Comparison of ENCODE assay signal across 8 mouse cellular contexts in genomic region chr7:110629892-110630666, GRCm38 (mm10). TPM values are rescaled to one million over a fixed set of nuclear protein-coding genes. Genes with fewer than 3 reads are reported as not detected.
DNase-seq lines count a peak whose midpoint lies in the region; ATAC-seq lines count a peak whose summit lies in the region.

No protein-coding gene starts in this region.

- peak overlapping the region; percentile 81 for H3K4me2 ChIP-seq in forebrain, embryonic 11.5 days (ENCODE audit: low read depth, low read length, severe bottlenecking)
- peak overlapping the region; percentile 97 for H3K4me2 ChIP-seq in heart, embryonic 16.5 days (ENCODE audit: low read depth, low read length)
- H3K4me2 ChIP-seq in liver, embryonic 16.5 days (ENCODE audit: low read depth, low read length) = peak overlapping the region; percentile 56
- peak overlapping the region; percentile 72 for H3K4me2 ChIP-seq in neural tube, embryonic 13.5 days

- peak; percentile 78 for ATAC-seq in CD4-positive, CD25-positive, alpha-beta regulatory T cell, adult 4 months
- ATAC-seq in forebrain, embryonic 11.5 days (replicated peaks; ENCODE audit: low FRiP score) = peak; percentile 89
- ATAC-seq in heart, embryonic 16.5 days (replicated peaks; ENCODE audit: extremely low read depth, insufficient read depth, low FRiP score) = peak; percentile 80
- ATAC-seq in liver, embryonic 16.5 days (ENCODE audit: low read depth) = peak; percentile 70
- peak; percentile 90 for ATAC-seq in neural tube, embryonic 13.5 days (ENCODE audit: low read depth)

- H3K9ac ChIP-seq in forebrain, embryonic 11.5 days (ENCODE audit: low read length) = peak overlapping the region; percentile 63
- peak overlapping the region; percentile 69 for H3K9ac ChIP-seq in heart, embryonic 16.5 days (ENCODE audit: low read length)
- peak overlapping the region; percentile 4; the same call in 1 of the 2 replicates for H3K9ac ChIP-seq in liver, embryonic 16.5 days (ENCODE audit: low read depth, low read length)
- H3K9ac ChIP-seq in neural tube, embryonic 13.5 days = peak overlapping the region; percentile 57

- 2% methylated on average over 36 of the region's 36 CpGs for WGBS in forebrain, embryonic 11.5 days
- WGBS in heart, embryonic 16.5 days = 2% methylated on average over 36 of the region's 36 CpGs
- 2% methylated on average over 36 of the region's 36 CpGs for WGBS in liver, embryonic 16.5 days (ENCODE audit: insufficient replicate concordance)
- WGBS in neural tube, embryonic 13.5 days = 1% methylated on average over 36 of the region's 36 CpGs

- H3K27me3 ChIP-seq in forebrain, embryonic 11.5 days (ENCODE audit: control insufficient read depth, insufficient read depth, low read length) = peaks cover 49% of the 10 kb centered on the region
- no peaks in the 10 kb centered on the region; the same call in none of the 2 replicates for H3K27me3 ChIP-seq in heart, embryonic 16.5 days (ENCODE audit: control insufficient read depth, insufficient read depth, low read length)
- H3K27me3 ChIP-seq in liver, embryonic 16.5 days (ENCODE audit: control insufficient read depth, insufficient read depth, low read depth, low read length) = peaks cover 63% of the 10 kb centered on the region
- peaks cover 68% of the 10 kb centered on the region for H3K27me3 ChIP-seq in neural tube, embryonic 13.5 days

- peak; percentile 94 for DNase-seq in forebrain, embryonic 11.5 days (ENCODE audit: low spot score)
- peak; percentile 89 to 92 for DNase-seq in kidney, postnatal 36 days
- DNase-seq in telencephalon, adult 2 months (ENCODE audit: low read depth, low spot score) = peak; percentile 60

- peak overlapping the region; percentile 32 for H3K27ac ChIP-seq in brown adipose tissue, adult 24 weeks (replicated peaks; ENCODE audit: low read depth, low read length)
- H3K27ac ChIP-seq in forebrain, embryonic 11.5 days (ENCODE audit: low read depth, low read length) = no peak overlapping the region
- peak overlapping the region; percentile 30; the same call in 1 of the 2 replicates for H3K27ac ChIP-seq in heart, embryonic 16.5 days (ENCODE audit: low read length)
- no peak overlapping the region for H3K27ac ChIP-seq in liver, embryonic 16.5 days (ENCODE audit: low read length)
- H3K27ac ChIP-seq in neural tube, embryonic 13.5 days (replicated peaks) = no peak overlapping the region

- H3K4me1 ChIP-seq in brown adipose tissue, adult 24 weeks (ENCODE audit: control insufficient read depth, insufficient read depth, insufficient read length, low read length) = peaks cover under 1% of the 10 kb centered on the region; the same call in 1 of the 2 replicates
- H3K4me1 ChIP-seq in forebrain, embryonic 11.5 days (replicated peaks; ENCODE audit: control insufficient read depth, insufficient read depth, low read length) = peaks cover 19% of the 10 kb centered on the region
- peaks cover 42% of the 10 kb centered on the region for H3K4me1 ChIP-seq in heart, embryonic 16.5 days (ENCODE audit: control insufficient read depth, insufficient read depth, low read length)
- H3K4me1 ChIP-seq in liver, embryonic 16.5 days (ENCODE audit: control insufficient read depth, low read depth, low read length) = peaks cover 6% of the 10 kb centered on the region
- H3K4me1 ChIP-seq in neural tube, embryonic 13.5 days (replicated peaks) = peaks cover 48% of the 10 kb centered on the region

- no peaks in the 10 kb centered on the region for H3K36me3 ChIP-seq in forebrain, embryonic 11.5 days (ENCODE audit: control insufficient read depth, insufficient read depth, low read length)
- no peaks in the 10 kb centered on the region for H3K36me3 ChIP-seq in heart, embryonic 16.5 days (ENCODE audit: control insufficient read depth, insufficient read depth)
- H3K36me3 ChIP-seq in liver, embryonic 16.5 days (ENCODE audit: control insufficient read depth, insufficient read depth) = no peaks in the 10 kb centered on the region
- H3K36me3 ChIP-seq in neural tube, embryonic 13.5 days = no peaks in the 10 kb centered on the region

- H3K4me3 ChIP-seq in brown adipose tissue, adult 24 weeks (ENCODE audit: insufficient read depth, low read depth, low read length) = peak overlapping the region; percentile 68
- H3K4me3 ChIP-seq in forebrain, embryonic 11.5 days (ENCODE audit: low read depth, low read length) = peak overlapping the region; percentile 38
- peak overlapping the region; percentile 62 for H3K4me3 ChIP-seq in heart, embryonic 16.5 days (ENCODE audit: low read length)
- H3K4me3 ChIP-seq in liver, embryonic 16.5 days (ENCODE audit: low read depth, low read length) = peak overlapping the region; percentile 52
- peak overlapping the region; percentile 38 for H3K4me3 ChIP-seq in neural tube, embryonic 13.5 days

- H3K9me3 ChIP-seq in forebrain, embryonic 11.5 days (ENCODE audit: control insufficient read depth, low read length) = no peaks in the 10 kb centered on the region
- no peaks in the 10 kb centered on the region for H3K9me3 ChIP-seq in heart, embryonic 16.5 days (replicated peaks; ENCODE audit: control insufficient read depth, low read length)
- H3K9me3 ChIP-seq in liver, embryonic 16.5 days (replicated peaks; ENCODE audit: control insufficient read depth, low read length) = no peaks in the 10 kb centered on the region
- no peaks in the 10 kb centered on the region for H3K9me3 ChIP-seq in neural tube, embryonic 13.5 days

RNA-seq across cellular contexts. Expression of gene Adm, which starts 2.6 kb away (rescaled TPM):
- polyA plus RNA-seq in CD4-positive, CD25-positive, alpha-beta regulatory T cell, adult 4 months (2017; shearing (Covaris generic)) = not detected
- 2.2 and 3.5 TPM in 2 replicates for polyA plus RNA-seq in brown adipose tissue, adult 24 weeks (2012; ENCODE audit: insufficient read depth, insufficient read length, missing spikeins)
- 5.4 and 5.8 TPM in 2 replicates for polyA plus RNA-seq in forebrain, embryonic 11.5 days (2014; fragmentation: Nextera tagmentation; extraction: Ambion mirVana)
- 22.6 and 25.8 TPM in 2 replicates for polyA plus RNA-seq in heart, embryonic 16.5 days (2015; fragmentation: Nextera tagmentation; extraction: Ambion mirVana)
- polyA plus RNA-seq in liver, embryonic 16.5 days (2015; fragmentation: Nextera tagmentation; extraction: Ambion mirVana) = 1.9 and 2.1 TPM in 2 replicates
- 2.7 and 4.8 TPM in 2 replicates for polyA plus RNA-seq in neural tube, embryonic 13.5 days (2015; fragmentation: Nextera tagmentation; extraction: Ambion mirVana)

RNA-seq across cellular contexts. Expression of gene Sbf2, which starts 15.4 kb away (rescaled TPM):
- 1 to 10 TPM; 1.2 to 3.1 TPM for polyA plus RNA-seq in CD4-positive, CD25-positive, alpha-beta regulatory T cell, adult 4 months (2017; shearing (Covaris generic))
- 10.1 and 16.6 TPM in 2 replicates for polyA plus RNA-seq in brown adipose tissue, adult 24 weeks (2012; ENCODE audit: insufficient read depth, insufficient read length, missing spikeins)
- 45.1 and 46.2 TPM in 2 replicates for polyA plus RNA-seq in forebrain, embryonic 11.5 days (2014; fragmentation: Nextera tagmentation; extraction: Ambion mirVana)
- 30.8 and 35.0 TPM in 2 replicates for polyA plus RNA-seq in heart, embryonic 16.5 days (2015; fragmentation: Nextera tagmentation; extraction: Ambion mirVana)
- polyA plus RNA-seq in liver, embryonic 16.5 days (2015; fragmentation: Nextera tagmentation; extraction: Ambion mirVana) = 5.8 and 7.3 TPM in 2 replicates
- 47.4 and 48.5 TPM in 2 replicates for polyA plus RNA-seq in neural tube, embryonic 13.5 days (2015; fragmentation: Nextera tagmentation; extraction: Ambion mirVana)

Comparison
In these comparisons a context has a peak if more than half of its experiments do, and no peak if none do; other contexts are left out.
1. H3K27ac ChIP-seq: peak in brown adipose tissue, adult 24 weeks (single experiment) and heart, embryonic 16.5 days (single experiment); none in forebrain, embryonic 11.5 days (single experiment), liver, embryonic 16.5 days (single experiment) and neural tube, embryonic 13.5 days (single experiment).
2. H3K9ac ChIP-seq: peak in every context shown above with its lines; median percentile 69 in heart, embryonic 16.5 days; 63 in forebrain, embryonic 11.5 days; 57 in neural tube, embryonic 13.5 days; 4 in liver, embryonic 16.5 days.
3. Peak in every context shown above with its lines, with median percentiles within 50 percentile points of each other: ATAC-seq, H3K4me3 ChIP-seq, DNase-seq and H3K4me2 ChIP-seq.